Mouse (Mus musculus): Measurements from ENCODE around the gene Fan1. TPM values are rescaled to one million over a fixed set of nuclear protein-coding genes. Genes with fewer than 3 reads are reported as not detected.
A peak's percentile ranks its signal among the peaks of the same experiment; 100 is the strongest.

The Fan1 gene
- total RNA-seq (2021), result 1 to 10 TPM; 7.4 to 7.8 TPM

- peak; percentile 92 to 95 for DNase-seq
- intact Hi-C loops (cut with DNase I), result loop anchor here (2.0 to 5.0 kb wide), 2 partner anchors 17 to 87 kb away; partner anchors contain the start of gene Mtmr10
These were observed at the start of gene Fan1 for GRCm38 (mm10) chr7:64373830-64374562. Gene Fan1 (minus strand): TSS chr7:64374095.

- no peak for DNase-seq
- intact Hi-C loops (cut with DNase I), result no loop called here
These were observed 30.1 kb upstream of the Fan1 start for GRCm38 (mm10) chr7:64403989-64404388.

GRCm38 (mm10) chr7:64402452-64402851, 28.6 kb upstream of the Fan1 start:
- DNase-seq, result no peak
- intact Hi-C loops (cut with DNase I), result no loop called here

- intact Hi-C loops (cut with DNase I), result no loop called here
- DNase-seq, result no peak
These were observed 26.8 kb upstream of the Fan1 start for GRCm38 (mm10) chr7:64400725-64401124.

- intact Hi-C loops (cut with DNase I), result loop anchor here (5.0 to 10.0 kb wide), 3 partner anchors 105 to 640 kb away; partner anchors contain the start of genes Mtmr10 and Nsmce3
- DNase-seq, result no peak
These were observed 18.9 kb upstream of the Fan1 start for GRCm38 (mm10) chr7:64392819-64393151.

- peak; percentile 98 to 99 for DNase-seq
- intact Hi-C loops (cut with DNase I), result loop anchor here (5.0 to 10.0 kb wide), 3 partner anchors 105 to 640 kb away; partner anchors contain the start of genes Mtmr10 and Nsmce3
These were observed 18.4 kb upstream of the Fan1 start, which contains the start of the genes Mphosph10 and Mcee for GRCm38 (mm10) chr7:64392122-64392818. Gene Mphosph10 (minus strand): TSS chr7:64392268. Gene Mcee (plus strand): TSS chr7:64392607.

GRCm38 (mm10) chr7:64391479-64391878, 17.6 kb upstream of the Fan1 start:
- intact Hi-C loops (cut with DNase I), result loop anchor here (2.0 to 10.0 kb wide), 4 partner anchors 17 to 639 kb away; partner anchors contain the start of genes Fan1, Mtmr10 and Nsmce3
- no peak for DNase-seq

GRCm38 (mm10) chr7:64373147-64373829, 607 bp downstream of the Fan1 start:
- intact Hi-C loops (cut with DNase I), result loop anchor here (5.0 kb wide), 1 partner anchor 86 kb away; the partner anchor contains the start of gene Mtmr10

GRCm38 (mm10) chr7:64371940-64372878, 1.7 kb downstream of the Fan1 start:
- DNase-seq, result no peak
- intact Hi-C loops (cut with DNase I), result loop anchor here (5.0 kb wide), 1 partner anchor 85 kb away; the partner anchor contains the start of gene Mtmr10

More at GRCm38 (mm10) chr7:64373147-64373829, 607 bp downstream of the Fan1 start:
- DNase-seq, result no peak

- DNase-seq, result no peak
- intact Hi-C loops (cut with DNase I), result loop anchor here (5.0 kb wide), 1 partner anchor 83 kb away; the partner anchor contains the start of gene Mtmr10
These were observed 4.1 kb downstream of the Fan1 start for GRCm38 (mm10) chr7:64369841-64370240.

- intact Hi-C loops (cut with DNase I), result no loop called here
- no peak for DNase-seq
These were observed 8.0 kb downstream of the Fan1 start for GRCm38 (mm10) chr7:64365863-64366262.

GRCm38 (mm10) chr7:64360586-64360945, 13.3 kb downstream of the Fan1 start:
- intact Hi-C loops (cut with DNase I), result no loop called here
- no peak for DNase-seq

GRCm38 (mm10) chr7:64359943-64360585, 13.8 kb downstream of the Fan1 start:
- intact Hi-C loops (cut with DNase I), result no loop called here
- no peak for DNase-seq

GRCm38 (mm10) chr7:64358666-64359065, 15.2 kb downstream of the Fan1 start:
- intact Hi-C loops (cut with DNase I), result no loop called here
- no peak for DNase-seq

GRCm38 (mm10) chr7:64357405-64357804, 16.5 kb downstream of the Fan1 start:
- DNase-seq, result peak; percentile 21 to 35
- intact Hi-C loops (cut with DNase I), result no loop called here

- no peak for DNase-seq
- intact Hi-C loops (cut with DNase I), result no loop called here
These were observed 17.2 kb downstream of the Fan1 start for GRCm38 (mm10) chr7:64356661-64357060.

GRCm38 (mm10) chr7:64354206-64354605, 19.7 kb downstream of the Fan1 start:
- intact Hi-C loops (cut with DNase I), result no loop called here
- DNase-seq, result no peak

GRCm38 (mm10) chr7:64351087-64351486, 22.8 kb downstream of the Fan1 start:
- intact Hi-C loops (cut with DNase I), result no loop called here
- no peak for DNase-seq

- intact Hi-C loops (cut with DNase I), result no loop called here
- DNase-seq, result no peak
These were observed 24.6 kb downstream of the Fan1 start for GRCm38 (mm10) chr7:64349147-64349861.

All from heart, postnatal 10 days (tissue).